Mouse (Mus musculus): ENCODE results near the gene Hist1h3e. TPM values are rescaled to one million over a fixed set of nuclear protein-coding genes. Genes with fewer than 3 reads are reported as not detected.
"Not testable (repeated sequence)": the region's sequence is repeated elsewhere in the genome, so short reads cannot be mapped to it uniquely, and the experiment has no call there.

Hist1h3e gene
- polyA plus RNA-seq, 1 experiment from 2014 or later = 4.4 TPM

- DNase-seq (ENCODE audit: low spot score) (peak; percentile 98), ATAC-seq (ENCODE audit: low read depth) (peak; percentile 84)
- Histone ChIP-seq H3K4me2 (ENCODE audit: low read depth, low read length) (peak within 1 kb of the TSS; percentile 64), H3K9ac (ENCODE audit: low read depth, low read length) (peak within 1 kb of the TSS; percentile 70), H3K4me3 (ENCODE audit: low read depth, low read length) (peak within 1 kb of the TSS; percentile 47), H3K27ac (replicated peaks; ENCODE audit: low read depth, low read length) (peak within 1 kb of the TSS; percentile 93), H3K4me1 (ENCODE audit: control insufficient read depth, insufficient read depth, low read length) (peaks cover 12% of the 10 kb centered on the region; the same call in 1 of the 2 replicates)
- not testable (repeated sequence) for H3K36me3 ChIP-seq (ENCODE audit: control insufficient read depth, insufficient read depth, low read length); H3K9me3 ChIP-seq (ENCODE audit: control insufficient read depth, low read length); H3K27me3 ChIP-seq (replicated peaks; ENCODE audit: control insufficient read depth, insufficient read depth, low read length)
- under 1% methylated on average over 34 of the region's 47 CpGs for WGBS
Measured at GRCm38 (mm10) chr13:23551146-23551834, 10.9 kb downstream of the Hist1h3e start, which contains the start of gene Hist1h4f. Gene Hist1h4f, minus strand, starts transcription at chr13:23551648.

GRCm38 (mm10) chr13:23550761-23551145, 11.4 kb downstream of the Hist1h3e start:
- H3K4me1 ChIP-seq (ENCODE audit: control insufficient read depth, insufficient read depth, low read length) = peaks cover 12% of the 10 kb centered on the region; the same call in 1 of the 2 replicates
- ATAC-seq (ENCODE audit: low read depth) (no peak), DNase-seq (ENCODE audit: low spot score) (no peak)
- peak overlapping the region; percentile 64 for H3K4me2 ChIP-seq (ENCODE audit: low read depth, low read length)
- no peaks in the 10 kb centered on the region for H3K9me3 ChIP-seq (ENCODE audit: control insufficient read depth, low read length)
- H3K27me3 ChIP-seq (replicated peaks; ENCODE audit: control insufficient read depth, insufficient read depth, low read length) = no peaks in the 10 kb centered on the region
- H3K9ac ChIP-seq (ENCODE audit: low read depth, low read length) = peak overlapping the region; percentile 70
- H3K4me3 ChIP-seq (ENCODE audit: low read depth, low read length) = peak overlapping the region; percentile 47
- no peaks in the 10 kb centered on the region for H3K36me3 ChIP-seq (ENCODE audit: control insufficient read depth, insufficient read depth, low read length)
- WGBS = 8% methylated on average over 3 of the region's 3 CpGs
- H3K27ac ChIP-seq (replicated peaks; ENCODE audit: low read depth, low read length) = peak overlapping the region; percentile 93

- no peaks in the 10 kb centered on the region for H3K9me3 ChIP-seq (ENCODE audit: control insufficient read depth, low read length)
- ATAC-seq (ENCODE audit: low read depth) (no peak), DNase-seq (ENCODE audit: low spot score) (no peak)
- H3K4me2 ChIP-seq (ENCODE audit: low read depth, low read length) = no peak overlapping the region
- no peaks in the 10 kb centered on the region for H3K36me3 ChIP-seq (ENCODE audit: control insufficient read depth, insufficient read depth, low read length)
- H3K9ac ChIP-seq (ENCODE audit: low read depth, low read length) = no peak overlapping the region
- peaks cover 7% of the 10 kb centered on the region; the same call in 1 of the 2 replicates for H3K4me1 ChIP-seq (ENCODE audit: control insufficient read depth, insufficient read depth, low read length)
- H3K27ac ChIP-seq (replicated peaks; ENCODE audit: low read depth, low read length) = no peak overlapping the region
- 74% methylated on average over 5 of the region's 5 CpGs for WGBS
- H3K27me3 ChIP-seq (replicated peaks; ENCODE audit: control insufficient read depth, insufficient read depth, low read length) = no peaks in the 10 kb centered on the region
- no peak overlapping the region for H3K4me3 ChIP-seq (ENCODE audit: low read depth, low read length)
Measured at GRCm38 (mm10) chr13:23546694-23547093, 15.5 kb downstream of the Hist1h3e start.

GRCm38 (mm10) chr13:23544787-23545120, 17.4 kb downstream of the Hist1h3e start:
- WGBS = 0% methylated on average over 3 of the region's 14 CpGs
- H3K27me3 ChIP-seq (replicated peaks; ENCODE audit: control insufficient read depth, insufficient read depth, low read length); H3K4me1 ChIP-seq (ENCODE audit: control insufficient read depth, insufficient read depth, low read length); DNase-seq (ENCODE audit: low spot score); ATAC-seq (ENCODE audit: low read depth); H3K9me3 ChIP-seq (ENCODE audit: control insufficient read depth, low read length); H3K36me3 ChIP-seq (ENCODE audit: control insufficient read depth, insufficient read depth, low read length): not testable (repeated sequence)
- Histone ChIP-seq H3K9ac (ENCODE audit: low read depth, low read length) (peak overlapping the region; percentile 73), H3K27ac (replicated peaks; ENCODE audit: low read depth, low read length) (peak overlapping the region; percentile 98), H3K4me3 (ENCODE audit: low read depth, low read length) (peak overlapping the region; percentile 46), H3K4me2 (ENCODE audit: low read depth, low read length) (peak overlapping the region; percentile 80)

GRCm38 (mm10) chr13:23543965-23544786, 18.0 kb downstream of the Hist1h3e start, which contains the start of gene Hist1h3f:
Gene Hist1h3f, plus strand, starts transcription at chr13:23544052.
- Histone ChIP-seq H3K27ac (replicated peaks; ENCODE audit: low read depth, low read length) (peak within 1 kb of the TSS; percentile 98), H3K9ac (ENCODE audit: low read depth, low read length) (peak within 1 kb of the TSS; percentile 73), H3K4me2 (ENCODE audit: low read depth, low read length) (peak within 1 kb of the TSS; percentile 80), H3K9me3 (ENCODE audit: control insufficient read depth, low read length) (no peaks in the 10 kb centered on the region), H3K36me3 (ENCODE audit: control insufficient read depth, insufficient read depth, low read length) (no peaks in the 10 kb centered on the region), H3K27me3 (replicated peaks; ENCODE audit: control insufficient read depth, insufficient read depth, low read length) (no peaks in the 10 kb centered on the region), H3K4me1 (ENCODE audit: control insufficient read depth, insufficient read depth, low read length) (0 out of 2 replicates have a peak, but pooled peaks cover 3% of the 10 kb centered on the region), H3K4me3 (ENCODE audit: low read depth, low read length) (peak within 1 kb of the TSS; percentile 46)
- WGBS = under 1% methylated on average over 14 of the region's 45 CpGs
- ATAC-seq (ENCODE audit: low read depth) (peak; percentile 89), DNase-seq (ENCODE audit: low spot score) (peak; percentile 98)

- Histone ChIP-seq H3K27ac (replicated peaks; ENCODE audit: low read depth, low read length) (peak within 1 kb of the TSS; percentile 98), H3K4me2 (ENCODE audit: low read depth, low read length) (peak within 1 kb of the TSS; percentile 80), H3K4me3 (ENCODE audit: low read depth, low read length) (peak within 1 kb of the TSS; percentile 46), H3K9ac (ENCODE audit: low read depth, low read length) (peak within 1 kb of the TSS; percentile 73)
- under 1% methylated on average over 22 of the region's 42 CpGs for WGBS
- H3K36me3 ChIP-seq (ENCODE audit: control insufficient read depth, insufficient read depth, low read length); H3K27me3 ChIP-seq (replicated peaks; ENCODE audit: control insufficient read depth, insufficient read depth, low read length); H3K9me3 ChIP-seq (ENCODE audit: control insufficient read depth, low read length); H3K4me1 ChIP-seq (ENCODE audit: control insufficient read depth, insufficient read depth, low read length): not testable (repeated sequence)
- DNase-seq (ENCODE audit: low spot score) (peak; percentile 99), ATAC-seq (ENCODE audit: low read depth) (peak; percentile 95)
Measured at GRCm38 (mm10) chr13:23542999-23543607, 19.1 kb downstream of the Hist1h3e start, which contains the start of gene Hist1h2bh. Gene Hist1h2bh, minus strand, starts transcription at chr13:23543392.

GRCm38 (mm10) chr13:23542225-23542980, 19.8 kb downstream of the Hist1h3e start:
- 12% methylated on average over 3 of the region's 3 CpGs for WGBS
- not testable (repeated sequence) for DNase-seq (ENCODE audit: low spot score)
- H3K4me2 ChIP-seq (ENCODE audit: low read depth, low read length) = peak overlapping the region; percentile 80

GRCm38 (mm10) chr13:23541497-23541896, 20.7 kb downstream of the Hist1h3e start:
- ATAC-seq (ENCODE audit: low read depth) (no peak), DNase-seq (ENCODE audit: low spot score) (no peak)
- no peak overlapping the region for H3K27ac ChIP-seq (replicated peaks; ENCODE audit: low read depth, low read length)
- H3K4me1 ChIP-seq (ENCODE audit: control insufficient read depth, insufficient read depth, low read length) = 0 out of 2 replicates have a peak, but pooled peaks cover 14% of the 10 kb centered on the region
- H3K36me3 ChIP-seq (ENCODE audit: control insufficient read depth, insufficient read depth, low read length) = no peaks in the 10 kb centered on the region
- no peaks in the 10 kb centered on the region for H3K27me3 ChIP-seq (replicated peaks; ENCODE audit: control insufficient read depth, insufficient read depth, low read length)
- H3K4me3 ChIP-seq (ENCODE audit: low read depth, low read length) = peak overlapping the region; percentile 46; the same call in 1 of the 2 replicates
- peak overlapping the region; percentile 80 for H3K4me2 ChIP-seq (ENCODE audit: low read depth, low read length)
- H3K9ac ChIP-seq (ENCODE audit: low read depth, low read length) = no peak overlapping the region
- WGBS = 79% methylated on average over 3 of the region's 3 CpGs
- H3K9me3 ChIP-seq (ENCODE audit: control insufficient read depth, low read length) = no peaks in the 10 kb centered on the region

More at GRCm38 (mm10) chr13:23542225-23542980, 19.8 kb downstream of the Hist1h3e start:
- Histone ChIP-seq H3K9ac (ENCODE audit: low read depth, low read length) (peak overlapping the region; percentile 67), H3K27ac (replicated peaks; ENCODE audit: low read depth, low read length) (peak overlapping the region; percentile 86), H3K4me3 (ENCODE audit: low read depth, low read length) (peak overlapping the region; percentile 46)
- ATAC-seq (ENCODE audit: low read depth); H3K27me3 ChIP-seq (replicated peaks; ENCODE audit: control insufficient read depth, insufficient read depth, low read length); H3K4me1 ChIP-seq (ENCODE audit: control insufficient read depth, insufficient read depth, low read length); H3K9me3 ChIP-seq (ENCODE audit: control insufficient read depth, low read length); H3K36me3 ChIP-seq (ENCODE audit: control insufficient read depth, insufficient read depth, low read length): not testable (repeated sequence)
